Mouse (Mus musculus): ENCODE measurements around the gene Dennd6a. TPM values are rescaled to one million over a fixed set of nuclear protein-coding genes. Genes with fewer than 3 reads are reported as not detected.

Dennd6a gene
- 10 to 100 TPM; 20.6 to 26.1 TPM for polyA plus RNA-seq (2017; shearing (Covaris generic))

DNA sequence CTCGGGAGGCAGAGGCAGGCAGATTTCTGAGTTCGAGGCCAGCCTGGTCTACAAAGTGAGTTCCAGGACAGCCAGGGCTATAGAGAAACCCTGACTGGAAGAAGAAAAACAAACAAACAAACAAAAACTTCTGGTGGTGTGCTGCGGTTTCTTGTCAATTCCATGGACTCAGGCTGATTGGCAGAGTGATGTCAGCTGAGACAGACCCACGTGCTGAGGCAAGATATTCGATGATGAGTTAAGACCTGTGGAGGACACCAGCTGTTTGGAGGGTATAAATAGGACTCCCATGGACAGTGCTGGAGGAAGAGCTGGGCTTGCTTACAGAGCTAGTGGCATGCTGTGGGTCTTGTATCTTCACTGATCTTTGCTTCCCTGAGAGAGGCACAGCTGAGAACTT lies at the start of gene Dennd6a:
Dennd6a (plus strand) TSS at position 301 of the 400 bp plus-strand sequence.

DNA sequence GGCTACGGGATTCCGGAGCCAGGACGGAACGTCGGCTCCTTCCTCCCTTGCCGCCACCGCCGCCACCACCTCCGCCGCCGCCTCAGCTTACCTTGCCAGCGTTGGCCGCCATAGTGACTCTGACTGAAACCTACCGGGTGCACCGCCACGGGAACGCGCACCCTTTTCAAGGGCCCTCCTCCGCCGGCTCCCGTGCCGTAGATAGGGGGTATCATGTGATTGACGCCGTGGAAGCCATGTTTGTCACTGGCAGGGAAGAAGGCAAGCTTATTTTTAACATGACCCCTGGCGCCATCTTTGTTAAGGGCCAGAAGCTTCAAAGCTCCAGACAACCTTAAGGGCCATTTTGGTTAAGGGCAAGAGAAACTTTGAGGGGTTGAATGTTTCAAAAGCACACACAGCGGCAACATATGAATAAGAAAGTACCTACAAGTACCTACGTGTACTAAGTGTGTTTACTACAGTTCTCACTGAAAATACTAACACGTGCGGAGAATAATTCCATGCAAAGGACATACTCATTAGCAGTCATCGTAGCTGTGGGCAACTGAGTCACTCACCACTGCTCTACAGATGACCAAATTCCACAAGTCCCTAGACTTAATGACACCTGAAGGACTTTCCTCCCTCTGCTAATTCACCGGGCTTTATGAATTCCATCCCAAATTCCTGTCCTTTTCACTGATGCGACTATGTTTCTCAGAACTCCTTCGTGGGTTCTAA lies 38.7 kb upstream of the Dennd6a start, which contains the start of gene Slmap:
Slmap (minus strand) TSS at position 175 of the 723 bp plus-strand sequence.

DNA sequence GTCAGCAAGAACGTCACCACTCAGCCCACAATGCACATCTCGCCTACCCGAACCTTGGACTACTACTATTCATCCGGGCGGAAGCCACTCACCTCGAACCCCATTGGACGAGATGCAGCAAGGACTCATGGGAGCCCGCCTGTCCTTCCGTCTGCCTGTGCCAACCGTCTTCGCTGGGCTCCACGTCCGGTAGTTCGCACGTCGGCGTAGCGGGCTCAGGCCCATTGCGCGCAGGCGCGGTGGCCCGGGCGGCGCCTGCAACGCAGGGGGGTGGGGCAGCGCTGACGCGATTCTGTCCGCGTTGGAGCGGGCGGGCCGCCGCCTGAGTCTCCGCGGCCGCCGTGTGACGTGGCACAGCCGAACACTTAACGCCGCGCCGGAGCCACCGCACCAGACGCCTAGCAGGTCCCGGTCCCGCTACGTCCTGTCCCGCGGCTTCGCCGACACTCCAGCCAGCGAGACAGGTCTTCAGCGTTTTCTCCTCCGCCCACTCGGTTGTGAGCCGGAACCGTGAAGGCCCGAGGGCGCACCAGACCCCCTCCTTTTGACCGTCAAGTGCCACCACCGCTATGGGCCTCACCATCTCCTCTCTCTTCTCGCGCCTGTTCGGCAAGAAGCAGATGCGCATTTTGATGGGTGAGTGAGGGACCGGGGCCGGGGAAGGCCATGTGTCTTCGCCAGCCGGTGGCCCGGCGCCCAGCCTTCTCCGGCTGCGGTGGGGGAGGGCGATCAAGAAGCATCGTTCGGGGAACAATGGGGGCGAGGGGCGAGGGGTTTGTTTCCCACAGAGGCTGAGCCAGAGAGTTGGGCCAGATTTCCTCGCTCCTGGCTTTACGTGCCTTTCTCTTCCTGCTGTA lies 64.4 kb downstream of the Dennd6a start, which contains the start of gene Arf4:
Arf4 (plus strand) TSS at position 224 of the 857 bp plus-strand sequence.

DNA sequence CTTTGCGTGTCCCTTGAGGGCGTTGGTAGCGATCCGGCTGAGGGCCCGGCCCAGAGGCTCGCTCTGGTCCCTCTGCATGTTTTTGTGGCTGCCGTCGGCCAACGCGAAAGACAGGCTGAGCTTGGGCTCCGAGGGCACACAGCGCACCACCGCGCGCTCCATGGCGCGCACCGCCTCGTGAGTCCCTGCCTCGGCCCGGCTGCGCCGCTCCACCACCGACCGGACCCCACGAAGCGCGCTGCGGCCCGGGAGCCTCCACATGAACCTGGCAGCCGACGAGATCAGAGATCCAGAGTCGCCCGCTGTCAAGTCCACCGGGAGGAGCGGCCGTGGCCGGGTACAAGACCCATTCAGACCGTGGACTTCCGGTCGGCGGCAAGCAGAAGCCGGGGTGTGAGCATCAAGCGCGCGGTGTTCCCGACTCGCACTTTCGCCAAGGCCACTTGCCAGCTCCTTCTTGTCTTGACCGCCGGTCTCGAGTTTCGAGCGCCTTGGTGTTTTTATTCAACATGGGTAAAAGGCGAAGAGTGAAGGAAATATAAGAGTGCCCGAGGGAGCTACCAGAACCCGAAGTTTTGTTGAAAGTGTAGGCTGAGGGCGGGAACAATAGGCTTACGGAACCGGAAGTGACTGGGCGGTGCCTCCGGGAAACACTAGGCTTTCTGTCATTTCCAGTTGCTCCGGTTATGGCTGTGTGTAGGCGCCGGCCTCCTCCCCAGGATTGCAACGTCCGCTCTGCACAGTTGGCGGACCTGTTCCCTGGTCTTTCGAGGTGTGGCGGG lies 95.8 kb downstream of the Dennd6a start, which contains the start of gene Pde12:
Pde12 (minus strand) TSS at position 592 of the 782 bp plus-strand sequence.

Other genes starting within 250 kb of the Dennd6a start
- gene Slmap, start 38.9 kb upstream of the Dennd6a start, polyA plus RNA-seq (2017; shearing (Covaris generic)) = 10 to 100 TPM; 42.6 to 47.6 TPM
- gene Arf4, start 64.2 kb downstream of the Dennd6a start, polyA plus RNA-seq (2017; shearing (Covaris generic)) = 100 to 1,000 TPM; 242 to 269 TPM
- 10 to 100 TPM; 11.5 to 13.2 TPM for gene Pde12, start 96.0 kb downstream of the Dennd6a start, polyA plus RNA-seq (2017; shearing (Covaris generic))
- gene Dnah12, start 119.4 kb downstream of the Dennd6a start, polyA plus RNA-seq (2017; shearing (Covaris generic)) = under 1 TPM; 0.02 to 0.67 TPM